Mouse (Mus musculus): ENCODE measurements around the gene Gm17455. TPM values are rescaled to one million over a fixed set of nuclear protein-coding genes. Genes with fewer than 3 reads are reported as not detected.

Gene Gm17455
- polyA plus RNA-seq, 1 experiment = not detected

GRCm38 (mm10) chr10:60370601-60371061 is 28.9 kb upstream of the Gm17455 start:
- Histone ChIP-seq H3K36me3 (ENCODE audit: control insufficient read depth) (peaks cover 24% of the 10 kb centered on the region), H3K9me3 (ENCODE audit: control insufficient read depth, low read length) (no peaks in the 10 kb centered on the region), H3K27me3 (ENCODE audit: control insufficient read depth) (no peaks in the 10 kb centered on the region), H3K4me1 (ENCODE audit: control insufficient read depth) (0 out of 2 replicates have a peak, but pooled peaks cover 2% of the 10 kb centered on the region), H3K4me3 (replicated peaks) (no peak overlapping the region)
- TF ChIP-seq TAL1 (IDR thresholded peaks at IDR 0.05; ENCODE audit: low read length) = no peak
- no peak for TF ChIP-seq GATA1 (IDR thresholded peaks at IDR 0.05; ENCODE audit: low read length)

GRCm38 (mm10) chr10:60371596-60372386 is 27.7 kb upstream of the Gm17455 start:
- H3K36me3 ChIP-seq (ENCODE audit: control insufficient read depth) = peaks cover 24% of the 10 kb centered on the region
- no peaks in the 10 kb centered on the region for H3K9me3 ChIP-seq (ENCODE audit: control insufficient read depth, low read length)
- no peaks in the 10 kb centered on the region for H3K27me3 ChIP-seq (ENCODE audit: control insufficient read depth)
- H3K4me3 ChIP-seq (replicated peaks) = no peak overlapping the region
- TF ChIP-seq TAL1 (IDR thresholded peaks at IDR 0.05; ENCODE audit: low read length) (no peak), GATA1 (IDR thresholded peaks at IDR 0.05; ENCODE audit: low read length) (no peak)
- H3K4me1 ChIP-seq (ENCODE audit: control insufficient read depth) = 0 out of 2 replicates have a peak, but pooled peaks cover 2% of the 10 kb centered on the region

- Histone ChIP-seq H3K4me3 (replicated peaks) (no peak overlapping the region), H3K9me3 (ENCODE audit: control insufficient read depth, low read length) (no peaks in the 10 kb centered on the region), H3K27me3 (ENCODE audit: control insufficient read depth) (no peaks in the 10 kb centered on the region), H3K4me1 (ENCODE audit: control insufficient read depth) (0 out of 2 replicates have a peak, but pooled peaks cover 2% of the 10 kb centered on the region), H3K36me3 (ENCODE audit: control insufficient read depth) (peaks cover 13% of the 10 kb centered on the region)
- TF ChIP-seq GATA1 (IDR thresholded peaks at IDR 0.05; ENCODE audit: low read length) (no peak), TAL1 (IDR thresholded peaks at IDR 0.05; ENCODE audit: low read length) (no peak)
Measured at GRCm38 (mm10) chr10:60373543-60373936, 26.0 kb upstream of the Gm17455 start.

- Histone ChIP-seq H3K27me3 (ENCODE audit: control insufficient read depth) (no peaks in the 10 kb centered on the region), H3K4me3 (replicated peaks) (no peak overlapping the region), H3K9me3 (ENCODE audit: control insufficient read depth, low read length) (no peaks in the 10 kb centered on the region), H3K36me3 (ENCODE audit: control insufficient read depth) (peaks cover 8% of the 10 kb centered on the region), H3K4me1 (ENCODE audit: control insufficient read depth) (0 out of 2 replicates have a peak, but pooled peaks cover 2% of the 10 kb centered on the region)
- TF ChIP-seq TAL1 (IDR thresholded peaks at IDR 0.05; ENCODE audit: low read length) = no peak
- no peak for TF ChIP-seq GATA1 (IDR thresholded peaks at IDR 0.05; ENCODE audit: low read length)
Measured at GRCm38 (mm10) chr10:60373937-60374578, 25.5 kb upstream of the Gm17455 start.

GRCm38 (mm10) chr10:60376704-60377103 is 22.8 kb upstream of the Gm17455 start:
- no peaks in the 10 kb centered on the region for H3K36me3 ChIP-seq (ENCODE audit: control insufficient read depth)
- H3K9me3 ChIP-seq (ENCODE audit: control insufficient read depth, low read length) = no peaks in the 10 kb centered on the region
- TF ChIP-seq TAL1 (IDR thresholded peaks at IDR 0.05; ENCODE audit: low read length) (no peak), GATA1 (IDR thresholded peaks at IDR 0.05; ENCODE audit: low read length) (no peak)
- 0 out of 2 replicates have a peak, but pooled peaks cover 1% of the 10 kb centered on the region for H3K4me1 ChIP-seq (ENCODE audit: control insufficient read depth)
- H3K27me3 ChIP-seq (ENCODE audit: control insufficient read depth) = no peaks in the 10 kb centered on the region
- no peak overlapping the region for H3K4me3 ChIP-seq (replicated peaks)

- no peak overlapping the region for H3K4me3 ChIP-seq (replicated peaks)
- no peak for TF ChIP-seq GATA1 (IDR thresholded peaks at IDR 0.05; ENCODE audit: low read length)
- H3K27me3 ChIP-seq (ENCODE audit: control insufficient read depth) = no peaks in the 10 kb centered on the region
- no peaks in the 10 kb centered on the region for H3K36me3 ChIP-seq (ENCODE audit: control insufficient read depth)
- H3K9me3 ChIP-seq (ENCODE audit: control insufficient read depth, low read length) = no peaks in the 10 kb centered on the region
- no peaks in the 10 kb centered on the region for H3K4me1 ChIP-seq (ENCODE audit: control insufficient read depth)
Measured at GRCm38 (mm10) chr10:60379419-60379957, 20.0 kb upstream of the Gm17455 start.

- no peaks in the 10 kb centered on the region for H3K4me1 ChIP-seq (ENCODE audit: control insufficient read depth)
- no peaks in the 10 kb centered on the region for H3K36me3 ChIP-seq (ENCODE audit: control insufficient read depth)
- H3K4me3 ChIP-seq (replicated peaks) = no peak overlapping the region
- no peaks in the 10 kb centered on the region for H3K27me3 ChIP-seq (ENCODE audit: control insufficient read depth)
- H3K9me3 ChIP-seq (ENCODE audit: control insufficient read depth, low read length) = no peaks in the 10 kb centered on the region
- TF ChIP-seq GATA1 (IDR thresholded peaks at IDR 0.05; ENCODE audit: low read length) (no peak), TAL1 (IDR thresholded peaks at IDR 0.05; ENCODE audit: low read length) (no peak)
Measured at GRCm38 (mm10) chr10:60380229-60380628, 19.3 kb upstream of the Gm17455 start.

GRCm38 (mm10) chr10:60381142-60381925 is 18.2 kb upstream of the Gm17455 start:
- H3K4me1 ChIP-seq (ENCODE audit: control insufficient read depth) = no peaks in the 10 kb centered on the region
- TF ChIP-seq GATA1 (IDR thresholded peaks at IDR 0.05; ENCODE audit: low read length) (no peak), TAL1 (IDR thresholded peaks at IDR 0.05; ENCODE audit: low read length) (no peak)
- no peaks in the 10 kb centered on the region for H3K36me3 ChIP-seq (ENCODE audit: control insufficient read depth)
- no peaks in the 10 kb centered on the region for H3K27me3 ChIP-seq (ENCODE audit: control insufficient read depth)
- no peak overlapping the region for H3K4me3 ChIP-seq (replicated peaks)
- H3K9me3 ChIP-seq (ENCODE audit: control insufficient read depth, low read length) = no peaks in the 10 kb centered on the region
